Mouse (Mus musculus): ENCODE results near the gene Zc3h12a. TPM values are rescaled to one million over a fixed set of nuclear protein-coding genes. Genes with fewer than 3 reads are reported as not detected.

Zc3h12a gene
- polyA plus RNA-seq, 1 experiment = 27.6 TPM

DNA sequence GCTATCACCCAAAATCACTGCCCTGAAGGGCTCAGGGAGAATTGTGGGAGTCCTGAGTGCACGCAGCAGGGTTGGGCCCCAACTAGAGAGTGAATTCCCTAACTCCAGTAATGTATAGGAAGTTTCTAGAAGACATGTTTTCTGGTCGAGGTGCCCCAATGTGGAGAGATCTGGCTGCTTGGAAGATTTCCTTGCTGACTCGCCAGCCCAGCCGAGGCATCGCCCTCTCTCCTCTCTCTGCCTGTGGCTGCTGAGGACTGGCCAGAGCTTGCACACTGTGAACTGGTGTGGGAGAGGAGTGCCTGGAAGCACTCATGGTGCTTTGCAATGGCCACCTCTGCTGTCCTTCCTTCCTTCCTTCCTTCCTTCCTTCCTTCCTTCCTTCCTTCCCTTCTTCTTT lies 7.0 kb upstream of the Zc3h12a start:
- no peak overlapping the region for H3K4me3 ChIP-seq (ENCODE audit: extremely low read depth, insufficient read depth, insufficient read length)
- H3K27ac ChIP-seq (ENCODE audit: insufficient read depth, low read length) = no peak overlapping the region
- H3K4me1 ChIP-seq (ENCODE audit: control insufficient read depth, insufficient read depth, insufficient read length) = no peaks in the 10 kb centered on the region; the same call in 1 of the 2 replicates
- no peaks in the 10 kb centered on the region for H3K36me3 ChIP-seq (ENCODE audit: control insufficient read depth, insufficient read depth, low read length)
- 82% methylated on average over 5 of the region's 5 CpGs for WGBS
- no peaks in the 10 kb centered on the region for H3K27me3 ChIP-seq (ENCODE audit: control insufficient read depth, insufficient read depth, low read length)
- DNase-seq (ENCODE audit: low read depth in 1 of 2, low spot score in 2 of 2) = no peak
- TF ChIP-seq CTCF (IDR thresholded peaks at IDR 0.05; ENCODE audit: extremely low read depth, insufficient read depth, insufficient read length, insufficient replicate concordance) (no peak), POLR2A (IDR thresholded peaks at IDR 0.05; ENCODE audit: low read depth, low read length) (no peak)

DNA sequence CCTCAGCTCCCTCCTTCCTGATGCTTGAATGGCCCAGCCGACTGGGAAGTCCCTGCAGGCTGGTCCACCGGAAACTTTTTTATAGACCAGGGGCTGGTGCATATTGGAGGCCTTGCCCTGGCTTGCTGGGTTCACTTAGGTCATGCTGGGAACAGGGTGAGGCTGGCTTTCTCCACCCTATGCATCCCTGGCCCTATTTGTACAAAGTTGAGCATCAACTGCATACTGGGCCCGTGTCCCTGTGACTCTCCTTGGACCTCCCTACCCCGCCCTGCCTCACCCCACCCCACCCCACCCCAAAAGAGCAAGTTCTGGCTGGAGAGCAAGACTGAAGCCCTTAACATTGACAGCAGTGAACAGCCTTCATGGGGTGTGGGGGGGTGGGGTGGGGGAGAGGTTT lies 6.6 kb upstream of the Zc3h12a start:
- DNase-seq (ENCODE audit: low read depth in 1 of 2, low spot score in 2 of 2) = no peak
- Histone ChIP-seq H3K27me3 (ENCODE audit: control insufficient read depth, insufficient read depth, low read length) (no peaks in the 10 kb centered on the region), H3K27ac (ENCODE audit: insufficient read depth, low read length) (no peak overlapping the region), H3K4me1 (ENCODE audit: control insufficient read depth, insufficient read depth, insufficient read length) (no peaks in the 10 kb centered on the region; the same call in 1 of the 2 replicates), H3K4me3 (ENCODE audit: extremely low read depth, insufficient read depth, insufficient read length) (no peak overlapping the region), H3K36me3 (ENCODE audit: control insufficient read depth, insufficient read depth, low read length) (no peaks in the 10 kb centered on the region)
- WGBS = 81% methylated on average over 4 of the region's 4 CpGs
- TF ChIP-seq CTCF (IDR thresholded peaks at IDR 0.05; ENCODE audit: extremely low read depth, insufficient read depth, insufficient read length, insufficient replicate concordance) = no peak
- TF ChIP-seq POLR2A (IDR thresholded peaks at IDR 0.05; ENCODE audit: low read depth, low read length) = no peak

DNA sequence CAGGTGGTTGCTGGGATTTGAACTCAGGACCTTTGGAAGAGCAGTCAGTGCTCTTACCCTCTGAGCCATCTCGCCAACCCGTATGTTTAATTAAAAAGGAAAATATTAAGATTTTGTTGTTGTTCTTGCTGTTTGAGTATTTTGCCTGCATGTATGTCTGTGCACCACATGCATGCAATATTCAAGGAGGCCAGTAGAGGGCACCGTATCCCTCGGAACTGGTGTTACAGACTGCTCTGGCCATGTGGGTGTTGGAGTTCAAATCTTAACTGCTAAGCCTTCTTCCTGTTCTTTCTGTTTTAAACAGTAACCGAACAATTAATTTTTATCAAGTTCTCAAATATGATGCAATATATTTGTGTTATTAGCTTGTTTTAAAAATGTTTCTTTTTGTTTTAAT lies 4.8 kb upstream of the Zc3h12a start:
- DNase-seq (ENCODE audit: low read depth in 1 of 2, low spot score in 2 of 2) = peak in 1 of 2 experiments; percentile 72

DNA sequence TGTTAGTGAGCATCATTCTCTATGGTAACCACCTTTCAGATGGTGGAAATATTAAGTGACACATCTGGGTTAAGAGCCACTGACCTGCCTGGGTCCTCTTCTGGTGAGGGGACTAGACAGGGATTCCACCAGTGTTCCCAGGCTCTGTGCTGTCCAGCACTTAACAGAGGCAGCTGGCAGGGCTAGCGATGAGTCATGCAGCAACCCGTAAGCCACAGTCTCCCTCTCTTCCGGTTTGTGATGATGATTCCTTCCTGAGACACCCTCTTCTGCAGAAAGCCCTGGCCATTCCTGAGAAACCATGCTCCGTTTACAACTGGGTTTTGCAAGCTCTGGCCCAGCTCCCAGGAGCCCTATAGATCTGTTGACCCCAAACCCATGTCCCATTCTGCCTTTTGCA lies 3.9 kb upstream of the Zc3h12a start:
- peaks cover 8% of the 10 kb centered on the region; the same call in 1 of the 2 replicates for H3K4me1 ChIP-seq (ENCODE audit: control insufficient read depth, insufficient read depth, insufficient read length)
- peaks cover 3% of the 10 kb centered on the region for H3K36me3 ChIP-seq (ENCODE audit: control insufficient read depth, insufficient read depth, low read length)
- no peaks in the 10 kb centered on the region for H3K27me3 ChIP-seq (ENCODE audit: control insufficient read depth, insufficient read depth, low read length)
- no peak overlapping the region for H3K27ac ChIP-seq (ENCODE audit: insufficient read depth, low read length)
- H3K4me3 ChIP-seq (ENCODE audit: extremely low read depth, insufficient read depth, insufficient read length) = no peak overlapping the region
- TF ChIP-seq POLR2A (IDR thresholded peaks at IDR 0.05; ENCODE audit: low read depth, low read length) = no peak
- WGBS = 13% methylated on average over 4 of the region's 4 CpGs
- no peak for DNase-seq (ENCODE audit: low read depth in 1 of 2, low spot score in 2 of 2)

More for the DNA sequence above, 4.8 kb upstream of the Zc3h12a start:
- WGBS = 31% methylated on average over 5 of the region's 5 CpGs
- no peak overlapping the region for H3K4me3 ChIP-seq (ENCODE audit: extremely low read depth, insufficient read depth, insufficient read length)
- H3K4me1 ChIP-seq (ENCODE audit: control insufficient read depth, insufficient read depth, insufficient read length) = peaks cover 6% of the 10 kb centered on the region; the same call in 1 of the 2 replicates
- TF ChIP-seq POLR2A (IDR thresholded peaks at IDR 0.05; ENCODE audit: low read depth, low read length) (no peak), CTCF (IDR thresholded peaks at IDR 0.05; ENCODE audit: extremely low read depth, insufficient read depth, insufficient read length, insufficient replicate concordance) (peak; percentile 48; the same call in 1 of the 2 replicates)
- no peaks in the 10 kb centered on the region for H3K27me3 ChIP-seq (ENCODE audit: control insufficient read depth, insufficient read depth, low read length)
- no peaks in the 10 kb centered on the region for H3K36me3 ChIP-seq (ENCODE audit: control insufficient read depth, insufficient read depth, low read length)
- H3K27ac ChIP-seq (ENCODE audit: insufficient read depth, low read length) = no peak overlapping the region

DNA sequence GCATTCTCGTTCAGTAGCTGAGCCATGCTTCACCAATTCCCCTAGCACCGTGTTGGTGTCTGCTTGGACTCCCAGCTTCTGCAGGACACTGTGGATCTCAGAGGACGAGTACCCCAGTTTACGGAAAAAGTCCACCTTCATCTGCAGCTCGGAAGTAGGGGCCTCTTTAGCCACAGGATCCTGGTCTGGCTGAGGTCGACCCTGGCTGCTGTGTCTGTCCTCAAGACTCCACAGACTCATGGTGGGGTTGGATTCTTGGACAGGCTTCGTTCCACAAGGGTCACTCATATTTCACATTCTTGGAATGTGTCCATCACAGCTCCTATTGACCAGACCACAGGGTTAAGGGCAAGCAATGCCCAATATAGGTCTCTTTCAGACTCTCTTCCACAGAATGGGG lies 879 bp downstream of the Zc3h12a start:
- TF ChIP-seq CTCF (IDR thresholded peaks at IDR 0.05; ENCODE audit: extremely low read depth, insufficient read depth, insufficient read length, insufficient replicate concordance) = no peak
- no peak for TF ChIP-seq POLR2A (IDR thresholded peaks at IDR 0.05; ENCODE audit: low read depth, low read length)
- Histone ChIP-seq H3K27ac (ENCODE audit: insufficient read depth, low read length) (peak overlapping the region; percentile 99), H3K4me1 (ENCODE audit: control insufficient read depth, insufficient read depth, insufficient read length) (peaks cover 35% of the 10 kb centered on the region; the same call in 1 of the 2 replicates)

DNA sequence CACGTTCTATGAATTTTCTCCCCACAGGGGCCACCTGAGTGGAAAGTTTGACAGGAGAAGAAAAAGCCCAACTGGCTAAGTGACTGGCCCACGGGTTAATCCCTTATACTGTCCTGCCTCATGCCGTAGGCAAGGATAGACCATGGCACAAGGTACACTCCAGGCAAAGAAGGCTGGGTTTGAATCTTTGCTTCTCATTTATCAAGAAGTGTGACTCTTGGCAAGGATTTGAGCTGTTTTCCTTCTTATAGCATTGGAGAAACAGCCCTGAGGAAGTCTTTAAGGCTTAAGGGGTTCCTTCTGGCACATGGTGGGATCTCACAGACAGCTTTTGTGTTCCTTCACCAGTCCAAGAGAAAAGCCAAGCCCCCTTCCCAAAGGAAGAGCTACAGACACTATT lies 1.5 kb downstream of the Zc3h12a start:
- TF ChIP-seq CTCF (IDR thresholded peaks at IDR 0.05; ENCODE audit: extremely low read depth, insufficient read depth, insufficient read length, insufficient replicate concordance) = no peak
- no peak for TF ChIP-seq POLR2A (IDR thresholded peaks at IDR 0.05; ENCODE audit: low read depth, low read length)
- 57% methylated on average over 3 of the region's 3 CpGs for WGBS
- H3K27ac ChIP-seq (ENCODE audit: insufficient read depth, low read length) = peak overlapping the region; percentile 99
- peak overlapping the region; percentile 85 for H3K4me3 ChIP-seq (ENCODE audit: extremely low read depth, insufficient read depth, insufficient read length)
- H3K36me3 ChIP-seq (ENCODE audit: control insufficient read depth, insufficient read depth, low read length) = peaks cover 25% of the 10 kb centered on the region
- no peaks in the 10 kb centered on the region for H3K27me3 ChIP-seq (ENCODE audit: control insufficient read depth, insufficient read depth, low read length)
- peaks cover 35% of the 10 kb centered on the region; the same call in 1 of the 2 replicates for H3K4me1 ChIP-seq (ENCODE audit: control insufficient read depth, insufficient read depth, insufficient read length)
- no peak for DNase-seq (ENCODE audit: low read depth in 1 of 2, low spot score in 2 of 2)

More for the DNA sequence above, 879 bp downstream of the Zc3h12a start:
- no peaks in the 10 kb centered on the region for H3K27me3 ChIP-seq (ENCODE audit: control insufficient read depth, insufficient read depth, low read length)
- WGBS = 36% methylated on average over 7 of the region's 7 CpGs
- H3K4me3 ChIP-seq (ENCODE audit: extremely low read depth, insufficient read depth, insufficient read length) = peak overlapping the region; percentile 85
- peaks cover 22% of the 10 kb centered on the region for H3K36me3 ChIP-seq (ENCODE audit: control insufficient read depth, insufficient read depth, low read length)
- DNase-seq (ENCODE audit: low read depth in 1 of 2, low spot score in 2 of 2) = no peak

DNA sequence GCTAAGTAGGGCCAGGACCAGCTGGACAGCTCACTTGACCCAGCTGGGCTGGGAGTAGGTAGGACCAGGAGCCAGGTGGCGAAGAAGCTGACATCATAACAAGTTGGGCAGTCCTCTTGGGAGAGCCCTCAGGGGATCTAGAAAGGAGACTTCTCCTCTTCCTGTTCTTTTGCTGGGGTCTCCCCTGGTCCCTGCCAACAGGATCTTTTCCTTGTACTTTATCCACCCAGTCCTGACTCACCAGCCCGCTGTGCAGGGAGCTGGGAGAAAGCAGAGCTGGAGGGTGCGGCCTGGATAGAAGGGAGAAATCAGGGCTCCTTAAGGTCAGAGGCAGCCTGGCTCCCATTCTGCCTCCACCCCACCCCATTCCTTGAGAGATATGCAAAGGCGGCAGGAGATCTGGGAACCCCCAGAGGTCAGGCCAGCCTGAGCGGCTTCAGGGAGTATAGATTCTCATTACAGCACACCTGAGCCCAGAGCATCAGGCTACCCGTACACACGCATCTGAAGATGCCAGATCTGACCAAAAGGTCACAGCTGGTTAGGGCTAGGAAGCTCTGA lies 2.2 kb downstream of the Zc3h12a start:
- no peak for DNase-seq (ENCODE audit: low read depth in 1 of 2, low spot score in 2 of 2)
- Histone ChIP-seq H3K27me3 (ENCODE audit: control insufficient read depth, insufficient read depth, low read length) (no peaks in the 10 kb centered on the region), H3K27ac (ENCODE audit: insufficient read depth, low read length) (peak overlapping the region; percentile 99), H3K4me1 (ENCODE audit: control insufficient read depth, insufficient read depth, insufficient read length) (peaks cover 40% of the 10 kb centered on the region), H3K4me3 (ENCODE audit: extremely low read depth, insufficient read depth, insufficient read length) (peak overlapping the region; percentile 55), H3K36me3 (ENCODE audit: control insufficient read depth, insufficient read depth, low read length) (peaks cover 33% of the 10 kb centered on the region)
- no peak for TF ChIP-seq POLR2A (IDR thresholded peaks at IDR 0.05; ENCODE audit: low read depth, low read length)
- no peak for TF ChIP-seq CTCF (IDR thresholded peaks at IDR 0.05; ENCODE audit: extremely low read depth, insufficient read depth, insufficient read length, insufficient replicate concordance)
- WGBS = 55% methylated on average over 7 of the region's 7 CpGs

Data from spleen, adult 2 months (tissue).